Mouse (Mus musculus): ENCODE results near the gene Pcif1. TPM values are rescaled to one million over a fixed set of nuclear protein-coding genes. Genes with fewer than 3 reads are reported as not detected.
A peak's percentile ranks its signal among the peaks of the same experiment; 100 is the strongest.

Gene Pcif1
- 68.0 and 76.6 TPM in 2 replicates for polyA plus RNA-seq (2014; fragmentation: Nextera tagmentation; extraction: Ambion mirVana)

DNA sequence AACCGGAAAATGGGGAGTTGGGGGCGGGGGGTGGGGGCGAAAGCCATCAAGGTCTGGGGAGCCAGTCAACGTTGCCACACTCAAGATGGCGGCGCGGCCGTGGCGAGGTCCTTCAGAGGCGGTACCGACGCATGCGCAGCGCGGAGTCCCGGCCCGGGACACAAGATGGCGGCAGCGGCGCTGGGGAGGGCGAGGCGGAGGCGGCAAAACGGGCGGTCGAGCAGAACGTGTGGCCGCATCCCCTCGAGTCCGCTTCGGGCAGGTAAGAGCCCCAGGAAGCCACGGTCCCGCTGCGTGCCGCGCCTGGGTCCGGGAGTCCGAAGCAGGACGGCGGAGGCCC is at the start of gene Pcif1:
Gene Pcif1 (plus strand): TSS at position 77 of the 340 bp plus-strand sequence.
- 0% methylated on average over 39 of the region's 40 CpGs for WGBS
- Histone ChIP-seq H3K9ac (ENCODE audit: low read length) (peak within 1 kb of the TSS; percentile 100), H3K4me2 (ENCODE audit: low read depth) (peak within 1 kb of the TSS; percentile 82)

GRCm38 (mm10) chr2:164831029-164831428 is 48.1 kb upstream of the Pcif1 start:
- Histone ChIP-seq H3K9ac (ENCODE audit: low read length) (no peak overlapping the region), H3K36me3 (ENCODE audit: control insufficient read depth, insufficient read depth, low read length) (no peaks in the 10 kb centered on the region), H3K27ac (ENCODE audit: low read depth, low read length) (no peak overlapping the region), H3K4me2 (ENCODE audit: low read depth) (no peak overlapping the region), H3K4me1 (ENCODE audit: control insufficient read depth, insufficient read depth, low read length) (peaks cover 16% of the 10 kb centered on the region), H3K27me3 (ENCODE audit: control insufficient read depth, insufficient read depth, low read length) (no peaks in the 10 kb centered on the region), H3K9me3 (ENCODE audit: control insufficient read depth, low read length) (no peaks in the 10 kb centered on the region), H3K4me3 (ENCODE audit: low read depth, low read length) (no peak overlapping the region)
- ATAC-seq (ENCODE audit: insufficient read depth, low FRiP score, low TSS enrichment) (no peak), DNase-seq (ENCODE audit: low spot score) (no peak)
- 87% methylated on average over 10 of the region's 10 CpGs for WGBS

More for the DNA sequence above, at the start of gene Pcif1:
- peaks cover 14% of the 10 kb centered on the region for H3K4me1 ChIP-seq (ENCODE audit: control insufficient read depth, insufficient read depth, low read length)
- DNase-seq (ENCODE audit: low spot score) = peak; percentile 95
- peaks cover under 1% of the 10 kb centered on the region; the same call in 1 of the 2 replicates for H3K36me3 ChIP-seq (ENCODE audit: control insufficient read depth, insufficient read depth, low read length)
- peak; percentile 78 for ATAC-seq (ENCODE audit: insufficient read depth, low FRiP score, low TSS enrichment)
- no peaks in the 10 kb centered on the region for H3K9me3 ChIP-seq (ENCODE audit: control insufficient read depth, low read length)
- peak within 1 kb of the TSS; percentile 94 for H3K4me3 ChIP-seq (ENCODE audit: low read depth, low read length)
- peak within 1 kb of the TSS; percentile 100 for H3K27ac ChIP-seq (ENCODE audit: low read depth, low read length)
- H3K27me3 ChIP-seq (ENCODE audit: control insufficient read depth, insufficient read depth, low read length) = no peaks in the 10 kb centered on the region

- peak overlapping the region; percentile 66; the same call in 1 of the 2 replicates for H3K9ac ChIP-seq (ENCODE audit: low read length)
- peak overlapping the region; percentile 97 for H3K4me2 ChIP-seq (ENCODE audit: low read depth)
- ATAC-seq (ENCODE audit: insufficient read depth, low FRiP score, low TSS enrichment) = no peak; the same call in 1 of the 2 replicates
- H3K4me3 ChIP-seq (ENCODE audit: low read depth, low read length) = peak overlapping the region; percentile 49
- DNase-seq (ENCODE audit: low spot score) = no peak
- 65% methylated on average over 16 of the region's 16 CpGs for WGBS
- H3K27ac ChIP-seq (ENCODE audit: low read depth, low read length) = peak overlapping the region; percentile 54; the same call in 1 of the 2 replicates
- peaks cover 16% of the 10 kb centered on the region for H3K4me1 ChIP-seq (ENCODE audit: control insufficient read depth, insufficient read depth, low read length)
- no peaks in the 10 kb centered on the region for H3K9me3 ChIP-seq (ENCODE audit: control insufficient read depth, low read length)
- H3K36me3 ChIP-seq (ENCODE audit: control insufficient read depth, insufficient read depth, low read length) = no peaks in the 10 kb centered on the region
- no peaks in the 10 kb centered on the region for H3K27me3 ChIP-seq (ENCODE audit: control insufficient read depth, insufficient read depth, low read length)
These were observed 46.9 kb upstream of the Pcif1 start for GRCm38 (mm10) chr2:164832032-164832747.

DNA sequence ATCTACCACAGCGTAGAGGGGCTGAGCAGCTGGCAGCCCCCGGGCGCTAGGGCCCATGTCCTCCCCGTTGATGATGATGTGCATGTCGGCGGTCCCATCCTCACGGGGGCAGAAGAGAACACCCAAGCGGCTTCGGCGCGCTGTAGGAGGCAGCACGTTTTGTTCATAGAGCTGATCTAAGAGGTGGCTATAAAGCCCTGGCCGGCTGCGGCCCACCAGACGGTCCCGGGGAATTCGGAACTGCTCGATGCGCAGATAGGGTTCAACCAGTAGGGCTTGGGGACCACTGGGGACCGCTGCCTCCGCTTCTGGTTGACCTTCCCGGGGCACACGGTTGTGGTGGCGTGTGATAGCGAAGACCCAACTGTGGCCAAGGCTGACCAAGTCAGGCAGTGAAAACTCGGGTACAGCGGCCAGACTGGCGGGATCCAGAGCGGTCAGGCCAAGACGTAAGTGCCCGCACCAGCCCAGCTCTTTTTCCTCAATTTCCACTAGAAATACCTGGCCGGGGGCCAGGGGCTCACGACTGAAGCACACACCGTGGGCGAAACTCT is 46.3 kb upstream of the Pcif1 start, which contains the start of gene Ctsa:
Gene Ctsa (plus strand): TSS at position 126 of the 554 bp plus-strand sequence.
- Histone ChIP-seq H3K27ac (ENCODE audit: low read depth, low read length) (peak within 1 kb of the TSS; percentile 54; the same call in 1 of the 2 replicates), H3K9me3 (ENCODE audit: control insufficient read depth, low read length) (no peaks in the 10 kb centered on the region), H3K9ac (ENCODE audit: low read length) (peak within 1 kb of the TSS; percentile 66), H3K4me2 (ENCODE audit: low read depth) (peak within 1 kb of the TSS; percentile 97), H3K4me1 (ENCODE audit: control insufficient read depth, insufficient read depth, low read length) (peaks cover 16% of the 10 kb centered on the region), H3K4me3 (ENCODE audit: low read depth, low read length) (peak within 1 kb of the TSS; percentile 49), H3K27me3 (ENCODE audit: control insufficient read depth, insufficient read depth, low read length) (no peaks in the 10 kb centered on the region), H3K36me3 (ENCODE audit: control insufficient read depth, insufficient read depth, low read length) (no peaks in the 10 kb centered on the region)
- 1% methylated on average over 35 of the region's 35 CpGs for WGBS
- peak; percentile 81 for DNase-seq (ENCODE audit: low spot score)
- peak; percentile 60 for ATAC-seq (ENCODE audit: insufficient read depth, low FRiP score, low TSS enrichment)

GRCm38 (mm10) chr2:164833314-164833959 is 45.7 kb upstream of the Pcif1 start, which contains the start of gene Neurl2:
Gene Neurl2 (minus strand): TSS chr2:164833456.
- no peaks in the 10 kb centered on the region for H3K27me3 ChIP-seq (ENCODE audit: control insufficient read depth, insufficient read depth, low read length)
- H3K36me3 ChIP-seq (ENCODE audit: control insufficient read depth, insufficient read depth, low read length) = no peaks in the 10 kb centered on the region
- ATAC-seq (ENCODE audit: insufficient read depth, low FRiP score, low TSS enrichment) (peak; percentile 58), DNase-seq (ENCODE audit: low spot score) (peak; percentile 91)
- H3K4me3 ChIP-seq (ENCODE audit: low read depth, low read length) = peak within 1 kb of the TSS; percentile 49
- peak within 1 kb of the TSS; percentile 97 for H3K4me2 ChIP-seq (ENCODE audit: low read depth)
- WGBS = under 1% methylated on average over 27 of the region's 31 CpGs
- H3K27ac ChIP-seq (ENCODE audit: low read depth, low read length) = peak within 1 kb of the TSS; percentile 54; the same call in 1 of the 2 replicates
- no peaks in the 10 kb centered on the region for H3K9me3 ChIP-seq (ENCODE audit: control insufficient read depth, low read length)
- H3K9ac ChIP-seq (ENCODE audit: low read length) = peak within 1 kb of the TSS; percentile 66
- H3K4me1 ChIP-seq (ENCODE audit: control insufficient read depth, insufficient read depth, low read length) = peaks cover 16% of the 10 kb centered on the region

DNA sequence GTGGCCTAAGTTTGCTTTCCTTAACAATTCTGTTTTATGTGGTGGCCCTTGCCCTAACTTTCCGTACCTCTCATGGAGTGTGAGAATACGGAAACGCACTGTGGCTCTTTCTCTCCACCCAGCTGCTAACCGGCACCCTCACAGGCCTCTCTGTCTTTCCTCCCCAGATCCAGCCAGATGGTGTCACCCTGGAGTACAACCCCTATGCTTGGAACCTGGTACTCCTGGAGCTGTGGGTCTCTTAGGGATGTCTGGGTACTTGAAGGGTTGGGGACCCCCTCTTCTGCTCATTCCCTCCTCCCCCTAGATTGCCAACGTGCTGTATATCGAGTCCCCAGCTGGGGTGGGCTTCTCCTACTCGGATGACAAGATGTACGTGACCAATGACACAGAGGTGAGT is 44.6 kb upstream of the Pcif1 start:
- Histone ChIP-seq H3K27me3 (ENCODE audit: control insufficient read depth, insufficient read depth, low read length) (no peaks in the 10 kb centered on the region), H3K4me3 (ENCODE audit: low read depth, low read length) (peak overlapping the region; percentile 49), H3K4me1 (ENCODE audit: control insufficient read depth, insufficient read depth, low read length) (peaks cover 16% of the 10 kb centered on the region), H3K9me3 (ENCODE audit: control insufficient read depth, low read length) (no peaks in the 10 kb centered on the region), H3K4me2 (ENCODE audit: low read depth) (peak overlapping the region; percentile 97), H3K36me3 (ENCODE audit: control insufficient read depth, insufficient read depth, low read length) (peaks cover 3% of the 10 kb centered on the region; the same call in 1 of the 2 replicates), H3K9ac (ENCODE audit: low read length) (peak overlapping the region; percentile 66), H3K27ac (ENCODE audit: low read depth, low read length) (no peak overlapping the region)
- no peak for ATAC-seq (ENCODE audit: insufficient read depth, low FRiP score, low TSS enrichment)
- 51% methylated on average over 8 of the region's 8 CpGs for WGBS
- no peak for DNase-seq (ENCODE audit: low spot score)

GRCm38 (mm10) chr2:164835164-164835563 is 43.9 kb upstream of the Pcif1 start:
- ATAC-seq (ENCODE audit: insufficient read depth, low FRiP score, low TSS enrichment) = no peak
- no peaks in the 10 kb centered on the region for H3K27me3 ChIP-seq (ENCODE audit: control insufficient read depth, insufficient read depth, low read length)
- DNase-seq (ENCODE audit: low spot score) = no peak
- no peak overlapping the region for H3K4me3 ChIP-seq (ENCODE audit: low read depth, low read length)
- H3K36me3 ChIP-seq (ENCODE audit: control insufficient read depth, insufficient read depth, low read length) = peaks cover 10% of the 10 kb centered on the region
- no peaks in the 10 kb centered on the region for H3K9me3 ChIP-seq (ENCODE audit: control insufficient read depth, low read length)
- peaks cover 16% of the 10 kb centered on the region for H3K4me1 ChIP-seq (ENCODE audit: control insufficient read depth, insufficient read depth, low read length)
- no peak overlapping the region for H3K4me2 ChIP-seq (ENCODE audit: low read depth)
- 96% methylated on average over 4 of the region's 4 CpGs for WGBS
- H3K9ac ChIP-seq (ENCODE audit: low read length) = no peak overlapping the region
- H3K27ac ChIP-seq (ENCODE audit: low read depth, low read length) = no peak overlapping the region

DNA sequence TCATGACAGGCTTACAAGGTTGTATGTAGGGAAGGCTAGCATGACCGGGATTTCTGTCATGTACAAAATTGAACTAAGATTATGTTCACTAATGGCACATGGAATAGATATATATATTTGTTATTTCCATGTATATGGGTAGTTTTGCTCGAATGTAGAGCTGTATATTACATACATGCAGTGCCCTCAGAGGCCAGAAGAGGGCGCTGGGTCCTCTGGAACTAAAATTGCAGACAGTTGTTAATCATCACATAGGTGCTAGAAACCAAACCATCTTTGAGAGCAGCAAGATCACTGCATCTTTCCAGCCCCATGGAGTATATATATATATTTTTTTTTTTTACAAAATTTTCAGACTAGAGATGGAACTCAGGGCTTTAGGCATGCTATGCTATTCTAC is 33.3 kb upstream of the Pcif1 start:
- Histone ChIP-seq H3K27ac (ENCODE audit: low read depth, low read length) (no peak overlapping the region), H3K4me1 (ENCODE audit: control insufficient read depth, insufficient read depth, low read length) (no peaks in the 10 kb centered on the region), H3K4me2 (ENCODE audit: low read depth) (no peak overlapping the region), H3K9me3 (ENCODE audit: control insufficient read depth, low read length) (no peaks in the 10 kb centered on the region), H3K9ac (ENCODE audit: low read length) (no peak overlapping the region), H3K4me3 (ENCODE audit: low read depth, low read length) (no peak overlapping the region), H3K27me3 (ENCODE audit: control insufficient read depth, insufficient read depth, low read length) (no peaks in the 10 kb centered on the region), H3K36me3 (ENCODE audit: control insufficient read depth, insufficient read depth, low read length) (no peaks in the 10 kb centered on the region; the same call in 1 of the 2 replicates)
- DNase-seq (ENCODE audit: low spot score) (no peak), ATAC-seq (ENCODE audit: insufficient read depth, low FRiP score, low TSS enrichment) (no peak)
- 55% methylated on average over 3 of the region's 3 CpGs for WGBS

All from neural tube, embryonic 11.5 days (tissue).